Mouse (Mus musculus) liver, embryonic 11.5 days (tissue): ENCODE data around the gene Fads3. TPM values are rescaled to one million over a fixed set of nuclear protein-coding genes. Genes with fewer than 3 reads are reported as not detected.

ENCODE experiments used
- ATAC-seq: fragments of 200-750 bp; cut with Nextera tagmentation; replicated peaks from 2 replicates; pipeline ENCODE4 v1.8.0; 2017; ENCODE audit warnings: moderate number of reproducible peaks, mild to moderate bottlenecking, moderate TSS enrichment, moderate library complexity; ENCODE audit not compliant: low FRiP score
- DNase-seq: peaks from one replicate; pipeline ENCODE4 v3.0.0-alpha.2; 2017; ENCODE audit warnings: low spot score
- H3K27ac ChIP-seq: fragments of 300-500 bp; sonication (generic); 2 replicates; pipeline ENCODE4 v1.5.1; 2014; ENCODE audit warnings: mild to moderate bottlenecking, low read depth, low read length, control low read depth
- H3K27me3 ChIP-seq: fragments of 300-500 bp; sonication (generic); replicated peaks from 2 replicates; pipeline ENCODE4 v1.6.1; 2014; ENCODE audit warnings: low read length, mixed read lengths; ENCODE audit not compliant: control insufficient read depth, insufficient read depth
- H3K36me3 ChIP-seq: fragments of 300-500 bp; sonication (generic); 2 replicates; pipeline ENCODE4 v1.6.1; 2014; ENCODE audit warnings: mild to moderate bottlenecking, low read length, moderate library complexity, mixed read lengths; ENCODE audit not compliant: control insufficient read depth, insufficient read depth
- H3K4me1 ChIP-seq: fragments of 300-500 bp; sonication (generic); replicated peaks from 2 replicates; pipeline ENCODE4 v1.6.1; 2014; ENCODE audit warnings: low read length, mixed read lengths; ENCODE audit not compliant: control insufficient read depth, insufficient read depth
- H3K4me2 ChIP-seq: fragments of 300-500 bp; sonication (generic); 2 replicates; pipeline ENCODE4 v1.6.1; 2014; ENCODE audit warnings: mild to moderate bottlenecking, control low read depth, moderate library complexity
- H3K4me3 ChIP-seq: fragments of 300-500 bp; sonication (generic); 2 replicates; pipeline ENCODE4 v1.5.1; 2014; ENCODE audit warnings: low read depth, low read length, control low read depth
- H3K9ac ChIP-seq: fragments of 300-500 bp; sonication (generic); 2 replicates; pipeline ENCODE4 v1.6.1; 2014; ENCODE audit warnings: low read depth, low read length, control low read depth
- H3K9me3 ChIP-seq: fragments of 300-500 bp; sonication (generic); 2 replicates; pipeline ENCODE4 v1.6.1; 2016; ENCODE audit warnings: low read length, inconsistent platforms, mixed read lengths; ENCODE audit not compliant: control insufficient read depth
- WGBS: fragments of 180-500 bp; shearing (Covaris S2); extraction: QIAGEN DNeasy Blood & Tissue Kit; methylation state at CpG from one replicate; pipeline ENCODE4 v1.1.7; 2014; 5-methylcytosine and 5-hydroxymethylcytosine counted together
- polyA plus RNA-seq: library from polyadenylated mRNA; unstranded; fragments of >200 nt; fragmentation: Nextera tagmentation; extraction: Ambion mirVana; gene quantifications from 2 replicates; pipeline ENCODE4 v1.2.1, GENCODE M21; 2014

Fads3 gene
- polyA plus RNA-seq, 1 experiment from 2014 or later, result 7.2 TPM

GRCm38 (mm10) chr19:10040866-10041387 is 442 bp upstream of the Fads3 start:
- 9% methylated on average over 18 of the region's 20 CpGs for WGBS
- H3K27ac ChIP-seq, result no peak overlapping the region
- ATAC-seq, result no peak

GRCm38 (mm10) chr19:10042232-10042631 is 863 bp downstream of the Fads3 start:
- 53% methylated on average over 6 of the region's 6 CpGs for WGBS
- H3K4me1 ChIP-seq, result peaks cover 35% of the 10 kb centered on the region
- H3K27me3 ChIP-seq, result no peaks in the 10 kb centered on the region; the same call in 1 of the 2 replicates
- no peaks in the 10 kb centered on the region for H3K9me3 ChIP-seq
- no peak overlapping the region for H3K27ac ChIP-seq
- peak overlapping the region; percentile 67 for H3K9ac ChIP-seq
- H3K4me2 ChIP-seq, result peak overlapping the region; percentile 99
- 0 out of 2 replicates have a peak, but pooled peaks have one; percentile 8 for ATAC-seq
- DNase-seq, result no peak
- H3K36me3 ChIP-seq, result no peaks in the 10 kb centered on the region
- H3K4me3 ChIP-seq, result peak overlapping the region; percentile 66

More at GRCm38 (mm10) chr19:10040866-10041387, 442 bp upstream of the Fads3 start:
- peaks cover 24% of the 10 kb centered on the region for H3K4me1 ChIP-seq
- H3K36me3 ChIP-seq, result no peaks in the 10 kb centered on the region
- H3K9me3 ChIP-seq, result no peaks in the 10 kb centered on the region
- peak overlapping the region; percentile 99 for H3K4me2 ChIP-seq
- H3K4me3 ChIP-seq, result peak overlapping the region; percentile 66
- no peak for DNase-seq
- no peaks in the 10 kb centered on the region; the same call in 1 of the 2 replicates for H3K27me3 ChIP-seq
- H3K9ac ChIP-seq, result peak overlapping the region; percentile 67

- WGBS, result 90% methylated on average over 4 of the region's 4 CpGs
- ATAC-seq (no peak), DNase-seq (no peak)
- Histone ChIP-seq H3K36me3 (no peaks in the 10 kb centered on the region), H3K27ac (no peak overlapping the region), H3K9me3 (no peaks in the 10 kb centered on the region), H3K27me3 (no peaks in the 10 kb centered on the region; the same call in 1 of the 2 replicates), H3K4me1 (peaks cover 35% of the 10 kb centered on the region), H3K9ac (0 out of 2 replicates have a peak overlapping the region, but pooled peaks have one; percentile 5), H3K4me2 (peak overlapping the region; percentile 99), H3K4me3 (peak overlapping the region; percentile 66; the same call in 1 of the 2 replicates)
These were observed 1.4 kb downstream of the Fads3 start for GRCm38 (mm10) chr19:10042816-10043215.

- no peak for DNase-seq
These were observed 2.3 kb downstream of the Fads3 start for GRCm38 (mm10) chr19:10043643-10044042.

GRCm38 (mm10) chr19:10045707-10046106 is 4.3 kb downstream of the Fads3 start:
- Histone ChIP-seq H3K9me3 (no peaks in the 10 kb centered on the region), H3K36me3 (no peaks in the 10 kb centered on the region), H3K9ac (no peak overlapping the region), H3K4me1 (peaks cover 35% of the 10 kb centered on the region), H3K27ac (no peak overlapping the region), H3K4me2 (no peak overlapping the region), H3K4me3 (no peak overlapping the region), H3K27me3 (no peaks in the 10 kb centered on the region; the same call in 1 of the 2 replicates)
- ATAC-seq (no peak), DNase-seq (no peak)
- WGBS, result 50% methylated on average over 2 of the region's 2 CpGs

More at GRCm38 (mm10) chr19:10043643-10044042, 2.3 kb downstream of the Fads3 start:
- Histone ChIP-seq H3K4me1 (peaks cover 35% of the 10 kb centered on the region), H3K4me2 (no peak overlapping the region), H3K27me3 (no peaks in the 10 kb centered on the region; the same call in 1 of the 2 replicates), H3K4me3 (no peak overlapping the region), H3K9ac (no peak overlapping the region), H3K9me3 (no peaks in the 10 kb centered on the region), H3K36me3 (no peaks in the 10 kb centered on the region), H3K27ac (no peak overlapping the region)
- ATAC-seq, result no peak

- no peak overlapping the region for H3K4me2 ChIP-seq
- no peaks in the 10 kb centered on the region for H3K36me3 ChIP-seq
- no peak overlapping the region for H3K27ac ChIP-seq
- H3K27me3 ChIP-seq, result no peaks in the 10 kb centered on the region; the same call in 1 of the 2 replicates
- 66% methylated on average over 4 of the region's 4 CpGs for WGBS
- no peak overlapping the region for H3K4me3 ChIP-seq
- no peak overlapping the region for H3K9ac ChIP-seq
- no peak for ATAC-seq
- H3K9me3 ChIP-seq, result no peaks in the 10 kb centered on the region
- H3K4me1 ChIP-seq, result peaks cover 30% of the 10 kb centered on the region
- DNase-seq, result no peak
These were observed 5.0 kb downstream of the Fads3 start for GRCm38 (mm10) chr19:10046346-10046745.

GRCm38 (mm10) chr19:10046983-10047382 is 5.6 kb downstream of the Fads3 start:
- H3K27ac ChIP-seq, result no peak overlapping the region
- H3K9ac ChIP-seq, result no peak overlapping the region
- ATAC-seq, result no peak
- peaks cover 26% of the 10 kb centered on the region for H3K4me1 ChIP-seq
- H3K4me2 ChIP-seq, result no peak overlapping the region
- DNase-seq, result no peak
- H3K4me3 ChIP-seq, result no peak overlapping the region
- no peaks in the 10 kb centered on the region for H3K36me3 ChIP-seq
- 41% methylated on average over 3 of the region's 3 CpGs for WGBS
- no peaks in the 10 kb centered on the region for H3K9me3 ChIP-seq
- H3K27me3 ChIP-seq, result no peaks in the 10 kb centered on the region; the same call in 1 of the 2 replicates

- no peak for ATAC-seq
- no peak for DNase-seq
- Histone ChIP-seq H3K27ac (no peak overlapping the region), H3K4me2 (no peak overlapping the region), H3K4me1 (peaks cover 16% of the 10 kb centered on the region), H3K9ac (no peak overlapping the region), H3K27me3 (no peaks in the 10 kb centered on the region), H3K36me3 (peaks cover 5% of the 10 kb centered on the region; the same call in 1 of the 2 replicates), H3K4me3 (no peak overlapping the region), H3K9me3 (no peaks in the 10 kb centered on the region)
These were observed 8.2 kb downstream of the Fads3 start for GRCm38 (mm10) chr19:10049533-10049932.

- Histone ChIP-seq H3K4me3 (no peak overlapping the region), H3K27me3 (no peaks in the 10 kb centered on the region), H3K4me2 (no peak overlapping the region), H3K27ac (no peak overlapping the region), H3K4me1 (peaks cover 14% of the 10 kb centered on the region), H3K9ac (no peak overlapping the region), H3K9me3 (no peaks in the 10 kb centered on the region), H3K36me3 (peaks cover 5% of the 10 kb centered on the region; the same call in 1 of the 2 replicates)
- WGBS, result 69% methylated on average over 2 of the region's 2 CpGs
- no peak for DNase-seq
- ATAC-seq, result no peak
These were observed 9.1 kb downstream of the Fads3 start for GRCm38 (mm10) chr19:10050438-10050837.
